Mouse (Mus musculus): ENCODE results near the gene Mxd4. TPM values are rescaled to one million over a fixed set of nuclear protein-coding genes. Genes with fewer than 3 reads are reported as not detected.

Gene Mxd4
- polyA plus RNA-seq, 1 experiment from 2014 or later: 21.2 TPM

DNA sequence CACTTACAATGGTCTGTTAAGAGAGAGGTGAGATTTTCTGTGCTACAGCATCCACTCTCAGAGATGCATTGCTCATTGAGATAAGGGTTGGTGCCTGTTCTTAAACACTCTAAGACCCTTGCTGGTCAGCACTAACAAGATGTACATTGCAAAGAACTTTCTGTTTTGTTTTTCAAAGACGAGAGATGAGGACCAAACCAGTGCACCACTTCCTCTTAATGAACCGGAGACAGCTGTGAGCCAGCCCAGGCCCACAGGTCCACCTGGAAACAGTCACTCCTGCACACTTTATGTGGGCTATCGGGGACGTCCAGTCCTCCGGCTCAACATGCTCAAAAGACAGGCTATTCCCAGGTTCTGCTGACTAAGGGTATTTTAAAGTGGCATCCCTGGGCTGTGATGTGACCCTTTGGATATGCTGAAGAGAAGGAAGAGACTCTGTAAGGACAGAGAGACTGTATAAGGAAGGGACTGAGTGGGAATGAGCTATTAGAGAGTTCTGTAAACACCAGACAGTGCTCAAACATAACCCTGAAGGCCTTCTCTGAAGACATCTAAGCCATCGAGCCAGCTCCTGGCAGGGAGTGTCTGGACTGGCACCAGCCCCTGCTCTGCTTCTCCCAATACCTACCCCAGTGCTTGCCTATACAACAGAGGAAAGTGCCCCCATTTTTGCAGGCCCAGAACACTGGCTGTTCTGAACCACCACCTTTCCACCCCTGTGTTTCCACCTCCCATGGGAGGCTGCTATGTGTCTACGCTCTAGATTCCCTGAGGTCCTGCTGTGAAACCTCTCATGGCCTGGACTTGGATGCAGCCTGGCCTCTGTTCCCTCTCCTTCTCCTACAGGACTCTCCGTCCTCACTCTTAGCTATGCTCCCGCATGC, 43.3 kb upstream of the Mxd4 start:
- 69% methylated on average over 9 of the region's 9 CpGs for WGBS
- Histone ChIP-seq H3K4me2 (replicated peaks; ENCODE audit: low read depth) (no peak overlapping the region), H3K9ac (ENCODE audit: low read length) (no peak overlapping the region), H3K27ac (replicated peaks) (no peak overlapping the region), H3K36me3 (ENCODE audit: control insufficient read depth, insufficient read depth, low read length) (no peaks in the 10 kb centered on the region), H3K4me1 (replicated peaks; ENCODE audit: control insufficient read depth, insufficient read depth) (no peaks in the 10 kb centered on the region), H3K27me3 (ENCODE audit: control insufficient read depth, insufficient read depth, low read length) (no peaks in the 10 kb centered on the region), H3K4me3 (ENCODE audit: low read depth, low read length) (no peak overlapping the region), H3K9me3 (ENCODE audit: control insufficient read depth, low read length) (no peaks in the 10 kb centered on the region)
- no peak for ATAC-seq (ENCODE audit: low FRiP score, low TSS enrichment)
- no peak for DNase-seq (ENCODE audit: low spot score)
- TF ChIP-seq CTCF (IDR thresholded peaks at IDR 0.05; ENCODE audit: low read depth) (no peak), EP300 (optimal IDR thresholded peaks at IDR 0.05) (no peak)

DNA sequence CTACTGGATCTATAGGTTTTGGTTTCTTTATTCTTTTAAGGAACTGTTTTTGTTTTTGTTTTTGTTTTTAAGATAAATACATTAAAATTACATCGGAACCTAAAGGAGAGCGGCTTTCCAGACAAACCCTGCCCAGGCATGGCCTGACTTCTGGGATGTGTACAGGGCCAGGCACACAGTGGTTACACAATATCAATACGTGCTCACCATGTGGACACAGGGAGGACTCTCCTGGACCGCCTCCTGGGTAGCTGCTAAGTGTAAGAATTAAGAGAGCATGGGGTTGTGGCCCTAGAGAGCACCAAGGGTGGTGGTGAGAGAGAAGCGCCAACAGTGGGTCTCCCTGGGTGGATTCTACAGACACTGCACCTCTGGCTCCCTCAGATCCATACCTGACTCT, 42.0 kb upstream of the Mxd4 start:
- 82% methylated on average over 5 of the region's 5 CpGs for WGBS
- no peaks in the 10 kb centered on the region for H3K4me1 ChIP-seq (replicated peaks; ENCODE audit: control insufficient read depth, insufficient read depth)
- H3K4me2 ChIP-seq (replicated peaks; ENCODE audit: low read depth): no peak overlapping the region
- no peak for ATAC-seq (ENCODE audit: low FRiP score, low TSS enrichment)
- no peak overlapping the region for H3K4me3 ChIP-seq (ENCODE audit: low read depth, low read length)
- H3K27ac ChIP-seq (replicated peaks): no peak overlapping the region
- no peak overlapping the region for H3K9ac ChIP-seq (ENCODE audit: low read length)
- no peak for TF ChIP-seq CTCF (IDR thresholded peaks at IDR 0.05; ENCODE audit: low read depth)
- TF ChIP-seq EP300 (optimal IDR thresholded peaks at IDR 0.05): no peak
- H3K27me3 ChIP-seq (ENCODE audit: control insufficient read depth, insufficient read depth, low read length): no peaks in the 10 kb centered on the region
- no peaks in the 10 kb centered on the region for H3K36me3 ChIP-seq (ENCODE audit: control insufficient read depth, insufficient read depth, low read length)
- H3K9me3 ChIP-seq (ENCODE audit: control insufficient read depth, low read length): no peaks in the 10 kb centered on the region
- DNase-seq (ENCODE audit: low spot score): no peak

DNA sequence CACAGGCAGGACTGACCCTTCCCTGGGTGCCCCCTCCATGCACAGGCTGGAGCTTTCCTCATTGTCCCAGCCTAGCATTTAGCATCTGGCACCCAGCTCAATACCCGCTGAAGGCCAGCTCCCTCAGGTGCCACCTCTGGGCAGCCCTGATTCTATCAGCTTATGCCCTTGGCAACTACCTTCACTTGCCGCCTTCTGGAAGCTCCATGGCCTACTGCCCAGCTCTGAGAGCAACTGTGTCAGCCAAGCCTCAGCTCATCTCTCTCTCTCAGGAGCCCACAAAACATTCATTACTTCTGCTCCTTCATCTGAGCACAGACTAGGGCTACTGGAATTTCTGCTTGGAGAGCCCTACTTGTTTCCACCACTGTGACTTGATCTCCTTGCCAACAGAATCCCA, 38.0 kb upstream of the Mxd4 start:
- ATAC-seq (ENCODE audit: low FRiP score, low TSS enrichment): no peak
- H3K9me3 ChIP-seq (ENCODE audit: control insufficient read depth, low read length): no peaks in the 10 kb centered on the region
- no peak overlapping the region for H3K9ac ChIP-seq (ENCODE audit: low read length)
- no peak for DNase-seq (ENCODE audit: low spot score)
- H3K36me3 ChIP-seq (ENCODE audit: control insufficient read depth, insufficient read depth, low read length): no peaks in the 10 kb centered on the region
- H3K4me2 ChIP-seq (replicated peaks; ENCODE audit: low read depth): no peak overlapping the region
- no peak overlapping the region for H3K27ac ChIP-seq (replicated peaks)
- H3K4me3 ChIP-seq (ENCODE audit: low read depth, low read length): no peak overlapping the region
- H3K4me1 ChIP-seq (replicated peaks; ENCODE audit: control insufficient read depth, insufficient read depth): no peaks in the 10 kb centered on the region
- TF ChIP-seq CTCF (IDR thresholded peaks at IDR 0.05; ENCODE audit: low read depth) (no peak), EP300 (optimal IDR thresholded peaks at IDR 0.05) (no peak)
- WGBS: 90% methylated on average over 2 of the region's 2 CpGs
- no peaks in the 10 kb centered on the region for H3K27me3 ChIP-seq (ENCODE audit: control insufficient read depth, insufficient read depth, low read length)

DNA sequence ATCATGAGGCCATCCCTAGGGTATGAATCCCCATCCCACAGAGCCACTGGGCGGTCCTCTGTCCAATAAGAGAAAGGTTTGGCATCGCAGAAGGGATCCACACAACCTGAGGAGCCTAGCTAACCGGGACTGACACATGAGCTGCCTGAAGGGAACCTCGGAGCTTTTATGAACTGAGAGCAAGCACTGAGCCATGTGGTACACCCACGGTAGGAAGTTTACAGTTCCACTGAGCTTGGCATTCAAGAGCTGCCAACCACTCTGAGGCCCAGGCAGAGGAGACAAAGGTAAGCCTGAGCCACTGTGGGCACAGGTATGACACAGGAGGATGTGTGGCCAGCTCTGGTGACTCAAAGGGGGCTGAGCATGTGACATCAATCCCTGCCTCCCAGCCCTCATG, 37.0 kb upstream of the Mxd4 start:
- H3K36me3 ChIP-seq (ENCODE audit: control insufficient read depth, insufficient read depth, low read length): no peaks in the 10 kb centered on the region
- H3K4me1 ChIP-seq (replicated peaks; ENCODE audit: control insufficient read depth, insufficient read depth): no peaks in the 10 kb centered on the region
- H3K9ac ChIP-seq (ENCODE audit: low read length): no peak overlapping the region
- no peak overlapping the region for H3K27ac ChIP-seq (replicated peaks)
- DNase-seq (ENCODE audit: low spot score): no peak
- no peaks in the 10 kb centered on the region for H3K27me3 ChIP-seq (ENCODE audit: control insufficient read depth, insufficient read depth, low read length)
- H3K4me3 ChIP-seq (ENCODE audit: low read depth, low read length): no peak overlapping the region
- 83% methylated on average over 5 of the region's 5 CpGs for WGBS
- ATAC-seq (ENCODE audit: low FRiP score, low TSS enrichment): no peak
- no peak for TF ChIP-seq CTCF (IDR thresholded peaks at IDR 0.05; ENCODE audit: low read depth)
- no peak for TF ChIP-seq EP300 (optimal IDR thresholded peaks at IDR 0.05)
- H3K4me2 ChIP-seq (replicated peaks; ENCODE audit: low read depth): no peak overlapping the region
- no peaks in the 10 kb centered on the region for H3K9me3 ChIP-seq (ENCODE audit: control insufficient read depth, low read length)

DNA sequence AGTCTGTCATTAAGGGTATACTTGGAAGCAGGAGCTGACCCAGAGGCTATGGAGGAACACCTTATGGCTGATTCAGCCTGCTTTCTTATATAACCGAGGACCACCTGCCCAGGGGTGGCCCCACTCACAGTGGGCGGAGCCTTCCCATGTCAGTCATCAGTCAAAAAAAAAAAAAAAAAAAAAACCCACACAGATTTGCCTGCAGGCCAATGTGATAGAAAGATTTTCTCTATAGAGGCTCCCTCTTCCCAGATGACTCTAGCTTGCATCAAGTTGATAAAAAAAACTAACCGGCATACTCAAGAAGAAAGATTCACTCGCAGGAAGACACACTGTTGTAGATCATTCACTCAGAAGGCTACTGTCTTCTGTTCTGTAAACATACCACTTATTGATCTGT, 32.5 kb upstream of the Mxd4 start:
- H3K27ac ChIP-seq (replicated peaks): no peak overlapping the region
- 0 out of 2 replicates have a peak, but pooled peaks cover 3% of the 10 kb centered on the region for H3K4me1 ChIP-seq (replicated peaks; ENCODE audit: control insufficient read depth, insufficient read depth)
- no peak overlapping the region for H3K4me3 ChIP-seq (ENCODE audit: low read depth, low read length)
- no peaks in the 10 kb centered on the region for H3K9me3 ChIP-seq (ENCODE audit: control insufficient read depth, low read length)
- no peak overlapping the region for H3K4me2 ChIP-seq (replicated peaks; ENCODE audit: low read depth)
- H3K27me3 ChIP-seq (ENCODE audit: control insufficient read depth, insufficient read depth, low read length): no peaks in the 10 kb centered on the region
- 65% methylated on average over 4 of the region's 4 CpGs for WGBS
- ATAC-seq (ENCODE audit: low FRiP score, low TSS enrichment) (no peak), DNase-seq (ENCODE audit: low spot score) (no peak)
- TF ChIP-seq EP300 (optimal IDR thresholded peaks at IDR 0.05): no peak
- no peak for TF ChIP-seq CTCF (IDR thresholded peaks at IDR 0.05; ENCODE audit: low read depth)
- no peak overlapping the region for H3K9ac ChIP-seq (ENCODE audit: low read length)
- no peaks in the 10 kb centered on the region for H3K36me3 ChIP-seq (ENCODE audit: control insufficient read depth, insufficient read depth, low read length)

DNA sequence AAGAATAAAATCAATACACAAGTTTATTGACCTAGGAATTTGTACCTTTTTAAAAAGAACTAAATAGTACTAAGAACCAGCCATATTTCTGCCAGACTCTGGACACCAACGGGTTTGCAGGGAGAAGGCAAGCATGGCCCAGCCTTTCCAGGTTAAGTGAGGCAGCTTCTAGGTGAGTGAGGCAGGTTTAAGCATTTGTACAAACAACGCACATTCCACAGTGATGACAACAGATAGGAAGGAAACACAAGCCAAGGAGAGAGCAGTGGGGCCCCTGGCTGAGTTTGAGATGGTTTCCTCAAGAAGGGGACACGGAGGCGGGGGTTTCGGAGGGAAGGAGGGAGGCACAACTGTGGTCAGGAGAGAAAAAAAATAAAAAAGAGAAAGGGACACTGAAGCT, 31.2 kb upstream of the Mxd4 start:
- ATAC-seq (ENCODE audit: low FRiP score, low TSS enrichment): no peak
- Histone ChIP-seq H3K27ac (replicated peaks) (no peak overlapping the region), H3K9ac (ENCODE audit: low read length) (no peak overlapping the region), H3K36me3 (ENCODE audit: control insufficient read depth, insufficient read depth, low read length) (no peaks in the 10 kb centered on the region), H3K9me3 (ENCODE audit: control insufficient read depth, low read length) (no peaks in the 10 kb centered on the region), H3K27me3 (ENCODE audit: control insufficient read depth, insufficient read depth, low read length) (no peaks in the 10 kb centered on the region), H3K4me2 (replicated peaks; ENCODE audit: low read depth) (no peak overlapping the region), H3K4me3 (ENCODE audit: low read depth, low read length) (no peak overlapping the region), H3K4me1 (replicated peaks; ENCODE audit: control insufficient read depth, insufficient read depth) (0 out of 2 replicates have a peak, but pooled peaks cover 3% of the 10 kb centered on the region)
- WGBS: 47% methylated on average over 5 of the region's 5 CpGs
- DNase-seq (ENCODE audit: low spot score): no peak
- TF ChIP-seq CTCF (IDR thresholded peaks at IDR 0.05; ENCODE audit: low read depth) (no peak), EP300 (optimal IDR thresholded peaks at IDR 0.05) (no peak)

All from stomach, postnatal 0 days (tissue).